Mouse (Mus musculus) Patski (cell line): ENCODE measurements around the gene Tsr2. TPM values are rescaled to one million over a fixed set of nuclear protein-coding genes. Genes with fewer than 3 reads are reported as not detected.

Experiments used
- ATAC-seq: fragments of 100-300 bp; one replicate; pipeline ENCODE4 v1.8.0; 2021
- CTCF ChIA-PET: fragments of 350-600 bp; sonication (Branson Sonifier 250); formaldehyde crosslinking; loops from one replicate; lab custom pipeline; 2022; ENCODE audit warnings: inconsistent platforms; lab: Charles Lee
- POLR2A ChIA-PET: fragments of 350-600 bp; sonication (Branson Sonifier 250); formaldehyde crosslinking; loops from one replicate; lab custom pipeline; 2022; ENCODE audit warnings: antibody characterized with exemption, inconsistent platforms; lab: Charles Lee
- DNase-seq: peaks from one replicate; pipeline ENCODE4 v3.0.0-alpha.2; 2011; ENCODE audit warnings: low read depth, low spot score
- H3K27me3 ChIP-seq: fragments of 371-371 bp; one replicate; pipeline ENCODE4 v1.5.1; 2021
- CTCF ChIP-seq: fragments of 100-300 bp; IDR thresholded peaks from one replicate; pipeline ENCODE4 v1.5.1; 2021
- in situ Hi-C: fragments of 300-500 bp; cut with MboI; formaldehyde crosslinking; loops from 3 replicates; pipeline ENCODE4 v1.11.1; 2018; ENCODE audit warnings: low pct_unique_long_range_greater_than_20kb, mixed read lengths
- polyA plus RNA-seq: library from polyadenylated mRNA; unstranded; gene quantifications from one replicate; pipeline ENCODE4 v1.2.3, GENCODE M21; 2021

Tsr2 gene
- polyA plus RNA-seq, 1 experiment from 2014 or later: 20.6 TPM

DNA sequence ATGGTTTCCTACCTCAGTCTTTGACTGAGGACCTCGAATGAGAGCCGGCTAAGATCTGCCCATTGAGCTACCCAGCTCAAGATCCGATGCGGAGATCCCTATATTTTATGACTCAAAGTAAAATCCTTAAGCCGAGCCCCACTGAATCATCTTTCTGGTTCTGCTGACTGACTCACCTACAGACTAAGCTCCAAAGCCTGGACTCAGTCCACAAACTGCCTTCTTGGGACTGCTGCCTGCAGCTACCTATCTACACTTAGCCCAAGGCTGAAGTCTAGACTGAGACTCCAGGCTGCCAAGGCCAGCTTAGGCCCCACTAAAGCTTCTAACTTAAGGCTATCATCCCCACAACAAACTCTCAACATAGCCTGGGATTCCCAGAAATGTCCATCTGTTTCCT lies 20.3 kb downstream of the Tsr2 start:
- no peaks in the 10 kb centered on the region for H3K27me3 ChIP-seq
- TF ChIP-seq CTCF: no peak

DNA sequence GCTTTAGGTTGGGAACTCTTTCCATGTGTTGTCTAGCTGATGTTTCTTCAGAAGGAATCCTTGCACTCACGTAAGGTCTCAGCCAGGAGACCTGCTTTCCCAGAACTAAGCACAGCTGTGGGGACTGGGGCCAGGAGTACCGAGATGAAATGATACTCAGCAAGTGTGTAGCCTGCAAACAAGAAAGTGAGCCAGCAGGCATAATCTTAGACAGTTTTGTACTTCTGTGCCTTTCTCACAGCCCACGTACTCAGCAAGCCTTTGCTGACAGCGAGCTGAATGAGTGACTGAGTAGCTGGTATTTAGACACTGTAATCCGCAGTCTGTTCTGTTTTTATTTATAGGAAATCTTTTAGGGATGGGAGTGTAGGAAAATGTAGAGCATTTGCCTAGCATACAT lies 28.5 kb downstream of the Tsr2 start:
- DNase-seq (no peak), ATAC-seq (no peak)
- ChIA-PET CTCF (interaction anchor here (1.0 to 1.2 kb wide), 2 partner anchors 12 to 29 kb away, joined by 3 read pairs; partner anchors contain the start of gene Tsr2), POLR2A (no interaction called here)
- no peak for TF ChIP-seq CTCF
- no peaks in the 10 kb centered on the region for H3K27me3 ChIP-seq
- in situ Hi-C loops: no loop called here

More for the DNA sequence above, 20.3 kb downstream of the Tsr2 start:
- no peak for ATAC-seq
- POLR2A ChIA-PET: interaction anchor here (1.9 kb wide), 1 partner anchor 12 kb away, joined by 4 read pairs; no protein-coding TSS in a partner anchor
- CTCF ChIA-PET: interaction anchor here (0.7 kb wide), 1 partner anchor 56 kb away, joined by 3 read pairs; no protein-coding TSS in a partner anchor
- no peak for DNase-seq
- in situ Hi-C loops: no loop called here

DNA sequence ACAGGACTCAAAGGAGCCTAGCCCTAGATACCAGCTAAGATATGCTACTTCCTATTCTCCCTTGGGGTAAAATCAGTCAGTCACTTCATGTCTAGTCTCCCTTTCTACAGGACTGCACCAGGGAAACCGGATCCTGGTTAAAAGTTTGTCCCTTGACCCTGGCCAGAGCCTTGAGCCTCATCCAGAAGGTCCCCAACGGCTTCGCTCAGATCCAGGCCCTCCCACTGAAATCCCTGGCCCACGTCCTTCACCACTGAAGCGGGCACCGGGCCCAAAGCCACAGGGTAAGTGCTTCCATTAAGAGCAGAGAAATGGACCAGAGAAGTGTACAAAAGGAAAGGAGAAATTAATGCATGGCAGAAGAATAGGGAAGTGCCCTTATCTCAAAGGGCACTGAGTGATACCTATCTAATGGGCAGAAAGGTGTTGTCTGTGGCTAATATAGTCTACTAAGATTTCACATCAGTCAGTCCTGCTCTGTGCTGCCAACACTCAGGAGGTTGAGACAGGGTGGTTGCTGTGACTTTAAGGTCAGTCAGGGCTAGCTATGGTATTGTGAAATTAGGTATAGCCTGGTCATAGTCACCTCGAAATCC lies 30.2 kb downstream of the Tsr2 start:
- TF ChIP-seq CTCF: no peak
- no peak for ATAC-seq
- no peaks in the 10 kb centered on the region for H3K27me3 ChIP-seq
- ChIA-PET CTCF (no interaction called here), POLR2A (no interaction called here)
- DNase-seq: no peak
- in situ Hi-C loops: no loop called here

DNA sequence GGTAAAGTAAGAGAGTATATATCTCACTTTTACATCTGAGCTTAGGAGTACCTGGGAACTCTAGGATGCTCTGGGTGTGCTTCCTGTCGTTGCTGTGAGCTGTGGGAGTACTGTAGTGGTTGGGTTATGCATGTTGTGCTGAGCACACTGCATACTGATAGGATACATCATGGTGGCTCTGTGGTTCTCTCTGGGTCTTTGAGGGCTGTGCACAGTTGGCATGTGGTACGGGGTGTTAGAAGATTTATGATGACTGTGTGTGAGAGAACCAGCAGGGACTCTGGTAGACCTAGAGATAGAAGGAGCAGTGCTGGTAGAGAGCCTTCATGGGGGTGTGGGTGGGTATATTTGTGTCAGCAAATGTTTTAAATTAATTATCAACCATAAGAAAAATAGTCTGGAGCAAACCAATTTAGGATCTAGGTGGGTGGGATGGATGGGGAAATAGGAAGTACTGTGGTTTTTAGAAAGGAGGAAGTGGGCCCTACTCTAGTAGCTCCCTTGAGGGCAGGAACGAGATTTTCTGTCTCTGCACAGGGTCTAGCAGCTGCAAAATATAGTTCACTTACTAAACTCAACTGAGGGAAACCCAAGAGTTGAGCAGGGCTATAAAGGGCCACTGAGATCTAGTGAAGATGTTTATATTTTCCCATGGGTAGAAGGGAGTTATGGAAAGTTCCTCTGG lies 34.6 kb downstream of the Tsr2 start:
- peaks cover 4% of the 10 kb centered on the region for H3K27me3 ChIP-seq
- ChIA-PET POLR2A (no interaction called here), CTCF (no interaction called here)
- DNase-seq (no peak), ATAC-seq (no peak)
- no peak for TF ChIP-seq CTCF
- in situ Hi-C loops: no loop called here

DNA sequence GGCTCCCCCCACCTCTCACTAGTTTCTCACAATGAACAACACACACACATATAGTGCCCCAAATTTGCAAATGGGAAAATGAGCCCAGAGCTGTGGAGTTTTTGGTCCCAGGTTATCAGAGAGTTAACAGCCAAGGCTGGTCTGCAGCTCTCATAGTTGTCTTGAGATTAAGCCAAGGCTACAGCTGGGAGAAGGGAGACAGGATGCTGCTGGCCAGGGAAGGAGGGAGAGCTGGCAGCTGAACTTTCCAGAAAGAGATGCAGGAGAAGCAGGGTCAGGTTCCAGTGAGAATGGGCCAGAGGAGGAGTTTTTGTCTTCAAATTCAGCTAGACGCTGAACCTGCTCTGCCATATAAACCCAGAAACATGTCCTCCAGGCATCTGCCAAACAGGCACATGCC lies 37.0 kb downstream of the Tsr2 start:
- ChIA-PET CTCF (interaction anchor here (1.5 kb wide), 1 partner anchor 22 kb away, joined by 3 read pairs; no protein-coding TSS in a partner anchor), POLR2A (no interaction called here)
- peaks cover 4% of the 10 kb centered on the region for H3K27me3 ChIP-seq
- TF ChIP-seq CTCF: no peak
- DNase-seq (no peak), ATAC-seq (no peak)
- in situ Hi-C loops: no loop called here

DNA sequence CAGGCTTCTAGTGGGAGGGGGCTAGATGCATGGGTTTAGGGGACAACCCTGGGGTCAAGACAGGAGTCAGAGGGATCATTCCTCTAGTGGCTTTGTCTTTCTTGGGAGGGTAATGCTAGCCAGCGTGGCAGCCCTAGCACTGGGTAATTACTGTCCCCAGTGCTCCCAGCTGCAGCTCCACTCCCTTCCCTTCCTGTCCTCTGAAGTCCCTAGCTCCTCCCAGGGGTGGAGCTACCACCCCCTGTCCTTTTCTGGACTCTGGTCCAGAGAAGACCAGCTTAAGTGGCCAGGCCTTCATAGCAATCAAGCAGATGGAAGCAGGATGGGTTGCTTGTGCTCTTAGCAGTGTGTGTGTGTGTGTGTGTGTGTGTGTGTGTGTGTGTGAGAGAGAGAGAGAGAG lies 40.8 kb downstream of the Tsr2 start:
- TF ChIP-seq CTCF: no peak
- in situ Hi-C loops: no loop called here
- ChIA-PET POLR2A (no interaction called here), CTCF (no interaction called here)
- ATAC-seq: no peak
- peaks cover 4% of the 10 kb centered on the region for H3K27me3 ChIP-seq
- DNase-seq: no peak

DNA sequence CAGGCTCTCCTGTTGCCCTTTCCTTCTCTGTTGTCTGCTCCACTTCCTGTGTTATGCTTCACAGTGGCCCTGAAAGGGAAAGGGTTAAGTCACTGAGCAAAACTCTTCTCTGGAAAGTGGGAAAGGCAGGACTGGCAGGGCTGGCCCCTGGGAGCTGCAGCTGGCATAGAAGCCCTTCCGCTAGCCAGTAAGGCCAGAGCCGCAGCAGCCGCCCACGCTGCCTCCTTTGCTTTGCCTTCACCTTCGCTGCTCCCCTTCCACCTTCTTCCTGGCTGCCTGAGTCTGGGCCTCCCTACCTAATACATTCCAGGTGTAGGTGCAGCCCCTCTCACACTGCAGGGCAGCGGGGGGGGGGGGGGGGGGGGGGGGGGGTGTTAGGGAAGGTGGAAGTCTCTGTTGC lies 41.9 kb downstream of the Tsr2 start:
- POLR2A ChIA-PET: no interaction called here
- TF ChIP-seq CTCF: no peak
- in situ Hi-C loops: no loop called here
- H3K27me3 ChIP-seq: peaks cover 4% of the 10 kb centered on the region
- no peak for ATAC-seq
- DNase-seq: no peak
- CTCF ChIA-PET: no interaction called here

DNA sequence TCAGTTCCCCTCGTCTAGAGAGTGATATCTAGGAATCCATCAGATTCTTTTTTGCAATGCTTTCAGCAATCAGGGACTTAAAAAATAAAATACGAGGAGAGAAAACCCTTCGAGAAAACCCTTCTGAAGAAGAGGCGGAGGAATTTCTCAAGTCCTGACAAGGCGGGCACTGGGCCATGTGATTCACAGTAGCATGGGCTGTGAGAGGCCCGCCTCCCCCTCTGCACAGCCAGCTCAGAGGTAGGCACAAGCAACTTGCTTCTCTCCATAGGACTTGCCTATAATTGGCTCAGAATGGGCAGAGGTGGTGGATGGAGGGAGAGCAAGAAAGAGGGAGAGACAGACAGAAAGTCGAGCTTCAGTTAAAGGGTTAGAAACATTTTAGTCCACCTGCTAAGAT lies 46.0 kb downstream of the Tsr2 start:
- no peak for TF ChIP-seq CTCF
- in situ Hi-C loops: no loop called here
- no peak for ATAC-seq
- POLR2A ChIA-PET: no interaction called here
- DNase-seq: no peak
- CTCF ChIA-PET: interaction anchor here (1.0 kb wide), 1 partner anchor 10 kb away, joined by 3 read pairs; no protein-coding TSS in a partner anchor
- no peaks in the 10 kb centered on the region for H3K27me3 ChIP-seq

DNA sequence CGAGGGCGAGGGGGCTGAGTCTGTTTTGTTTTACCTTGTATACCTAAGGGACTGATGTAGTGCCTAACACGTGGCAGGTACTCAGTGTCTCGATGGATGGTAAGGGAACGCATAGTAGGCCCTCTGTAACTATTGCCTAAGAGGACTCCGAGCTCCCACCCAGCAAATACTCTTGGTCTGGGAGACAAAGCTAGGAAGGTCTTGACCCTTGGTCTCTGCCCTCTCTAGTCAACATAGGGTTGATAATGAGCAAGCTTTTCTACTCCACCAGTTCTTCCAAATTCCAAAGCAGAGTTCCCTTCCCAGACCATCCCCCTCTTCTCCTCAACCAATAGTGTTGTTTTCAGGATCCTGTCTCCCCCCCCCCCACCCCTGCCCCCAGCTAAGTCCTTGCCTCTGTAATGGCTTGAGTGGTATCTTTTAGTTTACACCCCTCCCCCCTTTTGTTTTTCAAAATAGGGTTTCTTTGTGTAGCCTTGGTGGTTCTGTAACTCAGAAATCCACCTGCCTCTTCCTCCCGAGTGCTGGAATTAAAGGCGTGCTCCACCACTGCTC lies 46.6 kb downstream of the Tsr2 start:
- no peaks in the 10 kb centered on the region for H3K27me3 ChIP-seq
- TF ChIP-seq CTCF: no peak
- CTCF ChIA-PET: interaction anchor here (0.6 to 1.2 kb wide), 2 partner anchors 28 to 33 kb away, joined by 3 to 6 read pairs; partner anchors contain the start of gene Gnl3l
- DNase-seq: no peak
- ATAC-seq: no peak
- in situ Hi-C loops: no loop called here
- POLR2A ChIA-PET: interaction anchor here (0.5 kb wide), 1 partner anchor 336 kb away, joined by 6 read pairs; no protein-coding TSS in a partner anchor

DNA sequence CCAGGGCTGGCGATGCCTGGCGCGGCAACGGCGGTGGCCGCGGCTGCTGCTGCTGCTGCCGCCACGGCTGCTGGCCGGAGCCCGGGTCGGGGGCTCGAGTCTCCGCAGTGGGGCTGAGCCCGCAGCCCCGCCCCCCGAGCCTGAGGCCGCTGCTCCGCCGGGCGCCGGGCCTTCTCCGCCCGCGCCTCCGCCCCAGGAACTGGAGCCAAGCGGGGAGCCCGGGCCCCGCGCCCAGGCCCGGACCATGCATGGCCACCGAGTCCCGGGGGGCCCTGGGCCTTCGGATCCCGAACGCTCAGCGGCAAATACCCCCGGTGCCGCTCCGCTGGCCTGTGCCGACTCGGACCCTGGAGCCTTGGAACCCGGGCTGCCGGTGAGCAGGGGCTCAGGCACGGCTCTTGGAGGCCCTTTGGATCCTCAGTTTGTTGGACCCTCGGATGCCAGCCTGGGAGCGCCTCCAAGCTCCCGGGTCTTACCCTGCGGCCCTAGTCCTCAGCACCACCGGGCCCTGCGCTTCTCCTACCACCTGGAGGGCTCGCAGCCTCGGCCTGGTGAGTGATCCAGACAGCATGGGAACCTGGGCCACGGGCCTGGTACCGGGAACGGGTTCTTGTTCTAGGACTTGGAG lies 48.8 kb downstream of the Tsr2 start:
- ATAC-seq (peak; percentile 58), DNase-seq (no peak)
- H3K27me3 ChIP-seq: no peaks in the 10 kb centered on the region
- in situ Hi-C loops: no loop called here
- no peak for TF ChIP-seq CTCF
- CTCF ChIA-PET: no interaction called here
- POLR2A ChIA-PET: interaction anchor here (0.9 kb wide), 1 partner anchor 30 kb away, joined by 4 read pairs; no protein-coding TSS in a partner anchor
